Mouse (Mus musculus) T-helper 1 cell (primary cell): ENCODE data around the gene Mras.

Experiments
- in situ Hi-C: fragments of 300-600 bp; cut with MboI, MseI; formaldehyde crosslinking; loops from one replicate; pipeline ENCODE4 v1.15.1; 2025; ENCODE audit warnings: high pct_unique_total_duplicates

Gene Mras

DNA sequence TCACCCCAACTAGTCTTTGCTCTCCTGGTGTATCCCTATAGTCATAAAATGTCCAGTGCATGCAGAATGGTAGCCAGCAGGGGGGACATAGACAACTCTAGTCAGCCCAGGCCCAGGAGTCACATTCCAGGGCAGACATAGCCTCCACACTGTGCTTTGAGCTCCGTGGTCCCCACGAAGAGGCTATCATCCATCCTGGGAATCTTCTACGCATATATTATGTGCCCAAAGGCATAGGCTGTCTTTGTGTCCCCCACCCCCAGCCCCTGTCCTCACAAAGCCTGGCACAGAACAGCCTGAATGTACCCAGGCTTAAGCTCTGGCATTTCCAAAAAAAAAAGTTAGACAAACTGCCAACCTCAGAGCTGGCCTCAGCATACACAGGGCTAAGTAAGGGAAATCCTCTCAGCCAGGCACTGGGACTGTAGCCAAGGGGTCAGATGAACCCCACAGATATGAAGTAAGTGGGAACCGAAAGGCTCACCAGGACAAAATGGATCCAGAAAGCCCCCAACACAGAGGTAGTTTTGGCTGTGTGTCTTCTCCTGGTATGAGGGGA lies 19.8 kb downstream of the Mras start:
- in situ Hi-C loops, result no loop called here

GRCm38 (mm10) chr9:99416809-99417208 lies 20.4 kb downstream of the Mras start:
- in situ Hi-C loops, result no loop called here

- in situ Hi-C loops, result no loop called here
These were observed 25.4 kb downstream of the Mras start for GRCm38 (mm10) chr9:99411785-99412184.

- in situ Hi-C loops, result no loop called here
These were observed 26.1 kb downstream of the Mras start for GRCm38 (mm10) chr9:99411093-99411492.

DNA sequence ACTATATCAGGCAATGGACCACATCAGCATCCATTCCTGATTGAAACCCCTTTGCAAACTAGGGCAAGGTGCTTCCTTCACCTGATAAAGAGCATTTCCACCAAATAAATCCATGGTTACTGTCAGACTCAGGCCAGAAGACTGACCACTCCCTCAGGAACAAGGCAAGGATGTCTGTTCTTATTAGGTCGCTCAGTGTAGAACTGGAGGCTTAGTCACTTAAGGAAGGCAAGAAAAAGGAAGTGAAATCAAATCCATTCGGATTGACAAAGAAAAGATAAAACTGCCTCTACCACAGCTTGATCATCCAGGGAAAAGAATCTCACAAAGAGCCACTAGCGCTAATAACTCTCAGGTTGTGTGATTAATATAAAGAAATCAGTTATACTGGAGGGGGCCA lies 27.9 kb downstream of the Mras start:
- in situ Hi-C loops, result no loop called here

- in situ Hi-C loops, result no loop called here
These were observed 35.8 kb downstream of the Mras start for GRCm38 (mm10) chr9:99401288-99401974.

- in situ Hi-C loops, result no loop called here
These were observed 36.4 kb downstream of the Mras start for GRCm38 (mm10) chr9:99400781-99401180.

DNA sequence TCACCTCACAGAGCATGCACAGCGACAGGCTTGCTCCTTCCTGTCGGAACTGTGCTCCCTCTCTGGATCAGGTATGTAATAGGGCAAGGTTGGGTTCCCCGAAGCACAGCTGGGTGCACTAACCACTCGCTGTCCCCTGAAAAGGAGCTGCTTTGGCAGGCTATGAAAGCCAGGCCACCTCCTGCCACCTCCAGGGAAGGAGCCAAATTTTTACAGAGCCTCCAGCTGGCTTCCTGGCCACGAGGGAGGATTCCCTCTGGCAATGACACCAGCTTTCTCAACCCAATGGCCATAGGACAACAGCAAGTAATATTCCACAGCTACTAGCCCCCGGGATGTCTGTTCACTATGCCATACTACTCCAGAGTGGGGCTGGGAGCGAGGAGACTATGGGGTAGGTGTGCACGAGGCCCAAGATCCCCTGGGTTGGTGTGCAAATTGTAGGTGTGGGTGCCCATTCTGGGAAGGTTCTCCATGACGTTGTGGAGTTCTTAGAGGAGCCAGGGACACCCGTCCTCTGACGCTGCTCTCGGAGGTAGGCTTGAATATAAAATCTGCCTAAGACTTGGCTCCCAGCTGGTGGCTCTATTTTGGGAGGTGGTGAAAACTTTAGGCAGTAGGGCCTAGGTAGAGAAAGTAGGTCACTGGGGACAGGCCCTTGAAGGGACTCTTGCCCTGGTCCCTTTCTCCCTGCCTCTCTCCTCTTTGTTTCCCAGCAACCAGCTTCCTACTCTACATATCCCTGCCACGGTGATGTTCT lies 39.9 kb downstream of the Mras start:
- in situ Hi-C loops, result no loop called here

- in situ Hi-C loops, result no loop called here
These were observed 42.8 kb downstream of the Mras start for GRCm38 (mm10) chr9:99394366-99394765.

GRCm38 (mm10) chr9:99393146-99393545 lies 44.0 kb downstream of the Mras start:
- in situ Hi-C loops, result no loop called here

DNA sequence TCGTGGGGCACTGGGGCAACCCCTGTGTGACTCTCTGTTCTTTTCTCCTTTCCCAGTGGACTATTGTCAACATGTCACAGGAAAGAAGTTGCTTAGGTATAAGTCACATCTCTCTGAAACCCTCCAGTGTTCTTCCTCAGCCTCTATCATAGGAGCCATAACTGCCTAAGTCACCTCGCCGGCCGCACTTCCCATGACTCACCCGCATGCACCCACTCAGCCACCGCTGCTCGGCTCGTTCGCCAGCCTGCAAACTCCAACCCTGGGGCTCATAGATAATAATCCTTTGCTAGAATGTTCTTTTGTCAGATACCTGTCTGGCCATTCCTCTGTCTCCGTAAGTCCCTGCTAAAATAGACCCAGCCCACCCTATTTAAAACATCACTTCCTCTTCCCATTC lies 45.6 kb downstream of the Mras start:
- in situ Hi-C loops, result no loop called here

- in situ Hi-C loops, result no loop called here
These were observed 46.5 kb downstream of the Mras start for GRCm38 (mm10) chr9:99390716-99391115.

DNA sequence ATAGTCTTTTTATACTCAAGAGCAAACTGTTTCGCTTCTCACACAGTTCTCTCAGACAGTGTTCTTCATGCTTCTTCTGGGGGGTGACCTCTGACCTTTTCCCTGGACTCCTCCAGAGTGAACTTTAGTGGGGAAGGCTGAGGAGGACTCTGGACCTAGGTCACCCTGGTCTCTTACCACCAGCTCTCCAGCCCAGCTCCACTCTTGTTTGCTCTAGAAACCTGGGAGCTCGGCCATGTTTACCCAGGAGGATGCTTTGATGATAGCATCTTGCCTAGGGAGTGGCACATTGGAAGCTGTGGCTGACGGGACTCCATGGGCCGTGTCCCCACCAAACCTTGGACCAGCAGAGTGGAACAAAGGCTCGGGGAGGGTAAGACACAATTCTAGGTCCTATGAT lies 47.0 kb downstream of the Mras start:
- in situ Hi-C loops, result no loop called here

DNA sequence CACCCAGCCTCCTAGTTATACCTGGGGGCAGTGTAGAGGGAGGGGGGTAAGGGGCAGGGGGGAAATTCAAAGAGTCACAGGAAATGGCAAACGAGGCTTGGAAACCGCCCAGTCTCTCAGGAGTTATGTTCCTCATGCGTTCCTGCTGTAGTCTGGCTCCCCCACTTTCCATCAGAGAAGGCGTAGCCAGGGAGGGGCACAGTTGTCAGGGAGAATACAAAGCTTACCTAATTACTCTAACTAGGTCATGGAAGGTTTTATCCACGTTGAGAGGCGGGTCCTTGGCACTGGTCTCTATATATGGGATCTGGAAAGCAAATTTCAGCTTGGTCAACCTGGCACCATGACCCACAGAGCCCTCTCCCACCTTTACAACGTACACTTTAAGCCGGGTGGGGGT lies 47.7 kb downstream of the Mras start:
- in situ Hi-C loops, result loop anchor here (10.0 kb wide), 1 partner anchor 705 kb away; no protein-coding TSS in a partner anchor

- in situ Hi-C loops, result loop anchor here (10.0 kb wide), 1 partner anchor 706 kb away; no protein-coding TSS in a partner anchor
These were observed 48.3 kb downstream of the Mras start for GRCm38 (mm10) chr9:99388856-99389255.

DNA sequence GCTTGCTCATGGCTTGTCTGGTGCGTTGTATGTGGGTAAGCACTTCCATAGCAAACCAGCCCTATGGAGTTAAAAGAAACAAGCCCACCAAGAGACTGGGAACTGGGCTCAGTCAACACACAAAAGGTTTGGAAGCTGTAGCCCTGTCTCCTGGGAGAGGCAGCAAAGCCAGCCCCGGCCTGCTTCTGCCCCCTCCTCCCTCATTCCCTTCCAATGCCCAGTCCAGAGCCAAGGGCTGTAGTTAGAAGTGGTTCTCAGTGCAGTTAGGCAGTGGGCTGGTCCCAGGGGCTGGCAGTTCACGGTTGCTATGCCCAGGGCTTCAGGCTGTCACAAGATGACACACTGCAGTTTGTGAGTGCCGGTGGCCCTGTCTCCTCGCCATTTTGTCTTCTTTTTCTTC lies 49.1 kb downstream of the Mras start:
- in situ Hi-C loops, result loop anchor here (10.0 kb wide), 1 partner anchor 707 kb away; no protein-coding TSS in a partner anchor

- in situ Hi-C loops, result loop anchor here (10.0 kb wide), 1 partner anchor 712 kb away; no protein-coding TSS in a partner anchor
These were observed 54.6 kb downstream of the Mras start for GRCm38 (mm10) chr9:99382556-99382955.

- in situ Hi-C loops, result loop anchor here (5.0 kb wide), 1 partner anchor 317 kb away; no protein-coding TSS in a partner anchor
These were observed 58.0 kb downstream of the Mras start for GRCm38 (mm10) chr9:99379194-99379593.

GRCm38 (mm10) chr9:99376591-99377418 lies 60.4 kb downstream of the Mras start:
- in situ Hi-C loops, result loop anchor here (5.0 kb wide), 1 partner anchor 315 kb away; no protein-coding TSS in a partner anchor

DNA sequence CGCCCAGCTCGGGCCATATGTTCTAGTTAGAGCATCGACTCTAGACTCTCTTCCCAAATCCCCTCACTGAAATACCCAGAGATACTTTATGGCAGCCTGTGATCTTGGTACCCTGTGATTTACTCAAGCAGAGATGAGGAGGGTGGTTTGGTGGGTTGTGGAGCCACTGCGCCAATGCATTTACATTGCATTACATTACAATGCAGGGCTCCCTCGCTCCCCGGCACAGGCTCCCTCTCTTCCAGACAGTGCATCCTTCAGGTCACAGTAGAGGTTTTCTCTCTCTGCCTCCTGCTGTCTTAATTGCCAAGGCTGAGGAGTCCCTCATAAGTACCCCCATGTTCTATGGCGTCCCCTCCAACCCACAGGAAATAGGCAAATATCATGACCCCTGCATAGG lies 68.8 kb downstream of the Mras start:
- in situ Hi-C loops, result loop anchor here (25.0 kb wide), 1 partner anchor 731 kb away; no protein-coding TSS in a partner anchor

- in situ Hi-C loops, result loop anchor here (25.0 kb wide), 1 partner anchor 729 kb away; no protein-coding TSS in a partner anchor
These were observed 71.3 kb downstream of the Mras start for GRCm38 (mm10) chr9:99365906-99366305.
